Mouse (Mus musculus) liver, embryonic 13.5 days (tissue): ENCODE results near the gene Cga. TPM values are rescaled to one million over a fixed set of nuclear protein-coding genes. Genes with fewer than 3 reads are reported as not detected.
"Not testable (repeated sequence)": the region's sequence is repeated elsewhere in the genome, so short reads cannot be mapped to it uniquely, and the experiment has no call there.

ENCODE experiments used
- ATAC-seq: fragments of 200-750 bp; cut with Nextera tagmentation; 2 replicates; pipeline ENCODE4 v1.8.0; 2017; ENCODE audit warnings: low read depth, mild to moderate bottlenecking, moderate number of reproducible peaks, moderate library complexity
- DNase-seq: peaks from one replicate; pipeline ENCODE4 v3.0.0; 2022
- H3K27ac ChIP-seq: fragments of 300-500 bp; sonication (generic); 2 replicates; pipeline ENCODE4 v1.5.1; 2015; ENCODE audit warnings: moderate library complexity, mild to moderate bottlenecking, inconsistent platforms
- H3K27me3 ChIP-seq: fragments of 300-500 bp; sonication (generic); 2 replicates; pipeline ENCODE4 v1.6.1; 2015; ENCODE audit warnings: mild to moderate bottlenecking, inconsistent platforms
- H3K36me3 ChIP-seq: fragments of 300-500 bp; sonication (generic); 2 replicates; pipeline ENCODE4 v1.6.1; 2015; ENCODE audit warnings: mild to moderate bottlenecking, inconsistent platforms
- H3K4me1 ChIP-seq: fragments of 300-500 bp; sonication (generic); replicated peaks from 2 replicates; pipeline ENCODE4 v1.6.1; 2015; ENCODE audit warnings: inconsistent platforms
- H3K4me2 ChIP-seq: fragments of 300-500 bp; sonication (generic); 2 replicates; pipeline ENCODE4 v1.6.1; 2015; ENCODE audit warnings: inconsistent platforms, mild to moderate bottlenecking, moderate library complexity
- H3K4me3 ChIP-seq: fragments of 300-500 bp; sonication (generic); replicated peaks from 2 replicates; pipeline ENCODE4 v1.5.1; 2015; ENCODE audit warnings: mild to moderate bottlenecking, inconsistent platforms
- H3K9ac ChIP-seq: fragments of 300-500 bp; sonication (generic); 2 replicates; pipeline ENCODE4 v1.6.1; 2015; ENCODE audit warnings: mild to moderate bottlenecking, inconsistent platforms
- H3K9me3 ChIP-seq: fragments of 300-500 bp; sonication (generic); replicated peaks from 2 replicates; pipeline ENCODE4 v1.6.1; 2016; ENCODE audit warnings: inconsistent platforms
- WGBS: fragments of 180-500 bp; shearing (Covaris S2); methylation state at CpG from one replicate; pipeline ENCODE4 v1.1.7; 2015; ENCODE audit not compliant: insufficient replicate concordance; 5-methylcytosine and 5-hydroxymethylcytosine counted together
- polyA plus RNA-seq: library from polyadenylated mRNA; unstranded; fragments of >200 nt; fragmentation: Nextera tagmentation; extraction: Ambion mirVana; gene quantifications from 2 replicates; pipeline ENCODE4 v1.2.1, GENCODE M21; 2015

Gene Cga
- polyA plus RNA-seq, 1 experiment from 2014 or later: 0.25 TPM

GRCm38 (mm10) chr4:34898497-34898896, 4.9 kb downstream of the Cga start:
- H3K4me3 ChIP-seq: no peak overlapping the region
- peaks cover 6% of the 10 kb centered on the region; the same call in 1 of the 2 replicates for H3K27me3 ChIP-seq
- H3K9me3 ChIP-seq: no peaks in the 10 kb centered on the region
- ATAC-seq (no peak), DNase-seq (no peak)
- H3K27ac ChIP-seq: no peak overlapping the region
- no peaks in the 10 kb centered on the region for H3K4me1 ChIP-seq
- H3K4me2 ChIP-seq: no peak overlapping the region
- WGBS: 48% methylated on average over 2 of the region's 2 CpGs
- no peaks in the 10 kb centered on the region for H3K36me3 ChIP-seq
- H3K9ac ChIP-seq: no peak overlapping the region

- ATAC-seq (no peak), DNase-seq (no peak)
- Histone ChIP-seq H3K9ac (no peak overlapping the region), H3K4me2 (no peak overlapping the region), H3K27me3 (peaks cover 6% of the 10 kb centered on the region; the same call in 1 of the 2 replicates), H3K36me3 (no peaks in the 10 kb centered on the region), H3K9me3 (no peaks in the 10 kb centered on the region), H3K4me1 (no peaks in the 10 kb centered on the region), H3K4me3 (no peak overlapping the region), H3K27ac (no peak overlapping the region)
- 67% methylated on average over 1 of the region's 1 CpGs for whole genome bisulfite sequencing
Observed at GRCm38 (mm10) chr4:34899322-34899721, 5.7 kb downstream of the Cga start.

GRCm38 (mm10) chr4:34900155-34900554, 6.6 kb downstream of the Cga start:
- no peak for DNase-seq
- peaks cover 6% of the 10 kb centered on the region; the same call in 1 of the 2 replicates for H3K27me3 ChIP-seq
- H3K36me3 ChIP-seq: no peaks in the 10 kb centered on the region
- no peaks in the 10 kb centered on the region for H3K9me3 ChIP-seq
- ATAC-seq: no peak
- no peak overlapping the region for H3K27ac ChIP-seq
- no peaks in the 10 kb centered on the region for H3K4me1 ChIP-seq
- H3K9ac ChIP-seq: no peak overlapping the region
- H3K4me2 ChIP-seq: no peak overlapping the region
- WGBS: 55% methylated on average over 9 of the region's 9 CpGs
- no peak overlapping the region for H3K4me3 ChIP-seq

GRCm38 (mm10) chr4:34901166-34901565, 7.6 kb downstream of the Cga start:
- Histone ChIP-seq H3K4me2 (no peak overlapping the region), H3K9me3 (no peaks in the 10 kb centered on the region), H3K4me3 (no peak overlapping the region), H3K27me3 (no peaks in the 10 kb centered on the region), H3K4me1 (no peaks in the 10 kb centered on the region), H3K36me3 (no peaks in the 10 kb centered on the region), H3K27ac (no peak overlapping the region), H3K9ac (no peak overlapping the region)
- ATAC-seq (no peak), DNase-seq (no peak)
- 47% methylated on average over 4 of the region's 4 CpGs for WGBS

GRCm38 (mm10) chr4:34901582-34901981, 8.0 kb downstream of the Cga start:
- not testable (repeated sequence) for H3K27ac ChIP-seq
- WGBS: 58% methylated on average over 3 of the region's 3 CpGs

GRCm38 (mm10) chr4:34905396-34905795, 11.8 kb downstream of the Cga start:
- WGBS: 47% methylated on average over 5 of the region's 5 CpGs
- Histone ChIP-seq H3K27me3 (no peaks in the 10 kb centered on the region), H3K4me3 (no peak overlapping the region), H3K9ac (no peak overlapping the region), H3K36me3 (no peaks in the 10 kb centered on the region), H3K27ac (no peak overlapping the region), H3K4me1 (no peaks in the 10 kb centered on the region), H3K4me2 (no peak overlapping the region), H3K9me3 (no peaks in the 10 kb centered on the region)
- DNase-seq (peak; percentile 13), ATAC-seq (no peak)

More at GRCm38 (mm10) chr4:34901582-34901981, 8.0 kb downstream of the Cga start:
- not testable (repeated sequence) for H3K27me3 ChIP-seq, DNase-seq, H3K4me2 ChIP-seq, H3K4me1 ChIP-seq, H3K9ac ChIP-seq, ATAC-seq, H3K36me3 ChIP-seq, H3K9me3 ChIP-seq, H3K4me3 ChIP-seq

GRCm38 (mm10) chr4:34906151-34906550, 12.6 kb downstream of the Cga start:
- H3K4me3 ChIP-seq: no peak overlapping the region
- H3K27me3 ChIP-seq: no peaks in the 10 kb centered on the region
- H3K9me3 ChIP-seq: no peaks in the 10 kb centered on the region
- 58% methylated on average over 4 of the region's 4 CpGs for WGBS
- no peak for DNase-seq
- no peak overlapping the region for H3K27ac ChIP-seq
- H3K9ac ChIP-seq: no peak overlapping the region
- no peaks in the 10 kb centered on the region for H3K4me1 ChIP-seq
- H3K4me2 ChIP-seq: no peak overlapping the region
- no peak for ATAC-seq
- no peaks in the 10 kb centered on the region for H3K36me3 ChIP-seq

GRCm38 (mm10) chr4:34907026-34907425, 13.4 kb downstream of the Cga start:
- Histone ChIP-seq H3K36me3 (no peaks in the 10 kb centered on the region), H3K4me1 (no peaks in the 10 kb centered on the region), H3K27me3 (no peaks in the 10 kb centered on the region), H3K9me3 (no peaks in the 10 kb centered on the region), H3K4me3 (no peak overlapping the region), H3K4me2 (no peak overlapping the region), H3K27ac (no peak overlapping the region), H3K9ac (no peak overlapping the region)
- 56% methylated on average over 14 of the region's 14 CpGs for WGBS
- no peak for DNase-seq
- ATAC-seq: no peak

- no peak overlapping the region for H3K4me3 ChIP-seq
- H3K36me3 ChIP-seq: no peaks in the 10 kb centered on the region
- H3K9ac ChIP-seq: no peak overlapping the region
- no peaks in the 10 kb centered on the region for H3K4me1 ChIP-seq
- H3K27me3 ChIP-seq: no peaks in the 10 kb centered on the region
- H3K9me3 ChIP-seq: no peaks in the 10 kb centered on the region
- no peak overlapping the region for H3K27ac ChIP-seq
- DNase-seq (no peak), ATAC-seq (no peak)
- H3K4me2 ChIP-seq: no peak overlapping the region
- 83% methylated on average over 7 of the region's 7 CpGs for WGBS
Observed at GRCm38 (mm10) chr4:34908127-34908526, 14.5 kb downstream of the Cga start.

GRCm38 (mm10) chr4:34911401-34911800, 17.8 kb downstream of the Cga start:
- Histone ChIP-seq H3K9ac (no peak overlapping the region), H3K4me2 (no peak overlapping the region), H3K9me3 (no peaks in the 10 kb centered on the region), H3K4me1 (no peaks in the 10 kb centered on the region), H3K27ac (no peak overlapping the region), H3K27me3 (no peaks in the 10 kb centered on the region), H3K36me3 (no peaks in the 10 kb centered on the region), H3K4me3 (no peak overlapping the region)
- WGBS: 57% methylated on average over 3 of the region's 3 CpGs
- ATAC-seq (no peak), DNase-seq (no peak)

GRCm38 (mm10) chr4:34912171-34912570, 18.6 kb downstream of the Cga start:
- Histone ChIP-seq H3K27me3 (no peaks in the 10 kb centered on the region), H3K4me3 (no peak overlapping the region), H3K9ac (no peak overlapping the region), H3K27ac (no peak overlapping the region), H3K36me3 (no peaks in the 10 kb centered on the region), H3K9me3 (no peaks in the 10 kb centered on the region), H3K4me1 (no peaks in the 10 kb centered on the region), H3K4me2 (no peak overlapping the region)
- ATAC-seq (no peak), DNase-seq (no peak)
- 63% methylated on average over 3 of the region's 3 CpGs for WGBS

GRCm38 (mm10) chr4:34917400-34917799, 23.8 kb downstream of the Cga start:
- H3K9ac ChIP-seq: no peak overlapping the region
- ATAC-seq (no peak), DNase-seq (no peak)
- H3K27me3 ChIP-seq: no peaks in the 10 kb centered on the region
- H3K9me3 ChIP-seq: no peaks in the 10 kb centered on the region
- H3K4me1 ChIP-seq: no peaks in the 10 kb centered on the region
- H3K27ac ChIP-seq: no peak overlapping the region
- no peaks in the 10 kb centered on the region for H3K36me3 ChIP-seq
- no peak overlapping the region for H3K4me2 ChIP-seq
- no peak overlapping the region for H3K4me3 ChIP-seq
- 63% methylated on average over 7 of the region's 7 CpGs for WGBS
